Mouse (Mus musculus) hindbrain, embryonic 16.5 days (tissue): ENCODE data around the gene Lrrc63. TPM values are rescaled to one million over a fixed set of nuclear protein-coding genes. Genes with fewer than 3 reads are reported as not detected.

Experiments
- ATAC-seq: fragments of 200-750 bp; cut with Nextera tagmentation; 2 replicates; pipeline ENCODE4 v1.8.0; 2017; ENCODE audit warnings: moderate TSS enrichment, moderate library complexity
- H3K27ac ChIP-seq: fragments of 300-500 bp; sonication (generic); 2 replicates; pipeline ENCODE4 v1.5.1; 2014; ENCODE audit warnings: low read depth, mild to moderate bottlenecking, control low read depth, low read length, moderate library complexity
- H3K27me3 ChIP-seq: fragments of 300-500 bp; sonication (generic); replicated peaks from 2 replicates; pipeline ENCODE4 v1.6.1; 2014; ENCODE audit warnings: low read length; ENCODE audit not compliant: control insufficient read depth, insufficient read depth
- H3K36me3 ChIP-seq: fragments of 300-500 bp; sonication (generic); 2 replicates; pipeline ENCODE4 v1.6.1; 2014; ENCODE audit warnings: mild to moderate bottlenecking, low read length, moderate library complexity, mixed read lengths; ENCODE audit not compliant: control insufficient read depth, insufficient read depth
- H3K4me1 ChIP-seq: fragments of 300-500 bp; sonication (generic); 2 replicates; pipeline ENCODE4 v1.6.1; 2014; ENCODE audit warnings: low read depth, low read length; ENCODE audit not compliant: control insufficient read depth, insufficient read depth
- H3K4me2 ChIP-seq: fragments of 300-500 bp; sonication (generic); 2 replicates; pipeline ENCODE4 v1.6.1; 2014; ENCODE audit warnings: mild to moderate bottlenecking, low read length, control low read depth, moderate library complexity
- H3K4me3 ChIP-seq: fragments of 300-500 bp; sonication (generic); 2 replicates; pipeline ENCODE4 v1.5.1; 2014; ENCODE audit warnings: mild to moderate bottlenecking, low read length, control low read depth, moderate library complexity
- H3K9ac ChIP-seq: fragments of 300-500 bp; sonication (generic); 2 replicates; pipeline ENCODE4 v1.6.1; 2014; ENCODE audit warnings: low read depth, mild to moderate bottlenecking, control low read depth, low read length, moderate library complexity
- H3K9me3 ChIP-seq: fragments of 300-500 bp; sonication (generic); 2 replicates; pipeline ENCODE4 v1.6.1; 2014; ENCODE audit warnings: mild to moderate bottlenecking, low read length, moderate library complexity; ENCODE audit not compliant: control insufficient read depth
- WGBS: fragments of 180-500 bp; shearing (Covaris S2); extraction: QIAGEN DNeasy Blood & Tissue Kit; methylation state at CpG from one replicate; pipeline ENCODE4 v1.1.7; 2014; 5-methylcytosine and 5-hydroxymethylcytosine counted together
- polyA plus RNA-seq: library from polyadenylated mRNA; unstranded; fragments of >200 nt; fragmentation: Nextera tagmentation; extraction: Ambion mirVana; gene quantifications from 2 replicates; pipeline ENCODE4 v1.2.1, GENCODE M21; 2015

Lrrc63 gene
- polyA plus RNA-seq, 1 experiment from 2014 or later = 0.08 TPM

DNA sequence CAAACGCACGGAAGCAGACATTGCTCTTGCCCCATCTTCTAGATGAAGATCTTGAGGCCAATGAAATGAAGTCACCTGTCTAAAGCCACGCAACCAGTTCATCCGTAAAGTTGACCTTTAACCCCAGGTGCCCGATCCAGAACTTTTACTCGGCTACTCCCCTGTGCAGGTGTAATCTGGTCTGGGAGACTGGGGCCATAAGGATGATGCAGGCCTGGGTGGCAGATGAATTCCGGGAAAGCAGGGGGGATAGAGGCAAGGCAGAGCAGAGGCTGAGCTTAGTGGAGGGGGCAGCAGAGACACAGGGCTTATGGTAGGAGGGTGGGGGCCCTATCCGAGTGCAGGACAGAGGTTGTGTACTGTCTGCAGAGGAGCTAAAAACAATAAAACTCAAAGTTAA lies 43.6 kb upstream of the Lrrc63 start:
- Histone ChIP-seq H3K9me3 (no peaks in the 10 kb centered on the region), H3K4me1 (no peaks in the 10 kb centered on the region), H3K9ac (no peak overlapping the region), H3K36me3 (no peaks in the 10 kb centered on the region), H3K27me3 (no peaks in the 10 kb centered on the region), H3K27ac (no peak overlapping the region), H3K4me3 (no peak overlapping the region), H3K4me2 (no peak overlapping the region)
- no peak for ATAC-seq
- 90% methylated on average over 8 of the region's 8 CpGs for WGBS

DNA sequence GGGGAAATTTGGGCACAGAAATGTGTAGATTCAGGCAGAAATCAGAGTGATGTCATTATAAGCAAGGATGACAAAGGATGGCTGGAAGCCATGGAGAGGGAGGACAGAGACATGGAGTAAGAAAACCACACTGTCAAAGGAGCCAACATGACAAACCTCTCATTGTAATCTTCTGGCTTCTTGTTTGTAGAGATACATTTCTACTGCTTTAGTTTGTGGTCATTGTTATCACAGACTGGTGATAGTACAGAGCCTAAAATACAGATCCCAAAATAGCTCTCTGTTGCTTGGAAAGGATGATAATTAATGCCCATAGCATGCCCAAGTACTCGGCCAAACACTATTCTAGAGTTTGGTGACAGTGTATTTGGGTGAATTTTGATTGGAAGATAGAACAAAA lies 39.9 kb upstream of the Lrrc63 start:
- H3K4me3 ChIP-seq = no peak overlapping the region
- H3K4me1 ChIP-seq = no peaks in the 10 kb centered on the region
- H3K27me3 ChIP-seq = no peaks in the 10 kb centered on the region
- no peak for ATAC-seq
- H3K27ac ChIP-seq = no peak overlapping the region
- no peaks in the 10 kb centered on the region for H3K36me3 ChIP-seq
- no peaks in the 10 kb centered on the region for H3K9me3 ChIP-seq
- WGBS = 68% methylated on average over 1 of the region's 1 CpGs
- no peak overlapping the region for H3K4me2 ChIP-seq
- H3K9ac ChIP-seq = no peak overlapping the region

DNA sequence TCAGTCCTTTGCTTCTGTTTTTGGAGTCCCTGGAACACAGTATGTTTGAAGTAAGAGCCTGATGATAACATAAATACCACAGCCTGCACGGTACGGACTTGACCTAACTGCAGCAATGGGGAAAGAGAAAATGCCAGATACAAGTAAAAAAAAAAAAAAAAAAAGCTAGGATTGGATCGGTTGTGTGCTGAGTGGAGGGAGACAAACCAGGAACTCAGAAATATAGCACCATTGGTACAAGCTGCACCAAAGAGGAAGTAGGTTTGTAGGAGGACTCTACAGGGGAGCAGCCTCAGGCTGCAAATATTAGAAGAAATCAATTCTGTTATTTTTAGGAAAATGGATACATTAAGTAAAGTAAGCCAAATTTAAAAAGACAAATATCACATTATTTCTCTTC lies 37.8 kb upstream of the Lrrc63 start:
- no peak overlapping the region for H3K4me3 ChIP-seq
- no peaks in the 10 kb centered on the region for H3K36me3 ChIP-seq
- H3K27ac ChIP-seq = no peak overlapping the region
- WGBS = 93% methylated on average over 3 of the region's 3 CpGs
- no peak overlapping the region for H3K9ac ChIP-seq
- no peaks in the 10 kb centered on the region for H3K4me1 ChIP-seq
- H3K4me2 ChIP-seq = no peak overlapping the region
- H3K9me3 ChIP-seq = no peaks in the 10 kb centered on the region
- ATAC-seq = no peak
- H3K27me3 ChIP-seq = no peaks in the 10 kb centered on the region

DNA sequence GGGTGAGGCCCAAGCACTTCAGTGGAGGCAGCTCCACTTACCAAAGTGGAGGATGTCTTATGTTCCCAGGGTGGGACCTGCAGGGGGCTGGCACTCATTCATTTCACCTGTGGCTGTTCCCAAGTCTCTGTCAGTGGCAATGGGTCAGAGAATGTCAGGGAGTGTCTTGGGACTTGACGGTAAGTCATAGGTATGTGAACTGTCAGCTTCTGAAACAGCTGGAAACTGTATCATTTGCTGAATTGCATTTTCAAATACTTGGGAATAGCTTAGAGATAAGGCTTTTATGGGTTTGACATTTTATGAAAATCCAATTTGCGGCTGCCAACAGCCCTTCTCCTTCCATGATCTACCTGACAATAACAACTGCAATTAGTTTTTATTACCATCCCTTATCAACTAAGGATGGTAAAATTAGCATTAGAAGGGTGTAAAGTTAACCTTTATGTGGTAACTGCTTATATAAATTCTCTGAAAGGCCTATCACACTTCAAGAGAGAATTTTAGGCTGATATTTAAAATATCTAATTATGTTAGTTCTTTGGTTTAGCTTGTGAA lies 35.0 kb upstream of the Lrrc63 start:
- Histone ChIP-seq H3K4me2 (no peak overlapping the region), H3K27ac (no peak overlapping the region), H3K9ac (no peak overlapping the region), H3K9me3 (no peaks in the 10 kb centered on the region), H3K4me1 (no peaks in the 10 kb centered on the region), H3K4me3 (no peak overlapping the region), H3K36me3 (no peaks in the 10 kb centered on the region), H3K27me3 (no peaks in the 10 kb centered on the region)
- 76% methylated on average over 2 of the region's 2 CpGs for WGBS
- no peak for ATAC-seq

DNA sequence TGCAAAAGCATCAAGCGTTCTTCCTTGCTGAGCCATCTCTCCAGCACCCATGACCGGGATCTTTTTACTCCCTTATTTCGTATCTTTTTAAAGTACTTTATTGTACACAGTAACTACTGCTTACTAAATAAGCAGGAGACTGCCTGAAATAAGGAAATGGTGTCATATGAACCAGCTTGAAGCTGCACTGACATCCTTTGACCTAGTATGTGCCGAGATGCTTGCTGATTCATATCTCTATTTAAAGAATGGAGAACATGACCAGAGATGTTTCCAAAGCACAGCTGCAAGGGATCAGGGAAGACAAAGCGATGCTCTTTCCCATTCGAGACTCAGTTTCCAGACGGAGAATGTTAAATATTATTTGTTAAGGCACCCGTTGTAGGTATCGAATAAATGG lies 33.7 kb upstream of the Lrrc63 start:
- Histone ChIP-seq H3K4me2 (no peak overlapping the region), H3K36me3 (no peaks in the 10 kb centered on the region), H3K4me3 (no peak overlapping the region), H3K4me1 (no peaks in the 10 kb centered on the region), H3K9ac (no peak overlapping the region), H3K9me3 (no peaks in the 10 kb centered on the region), H3K27ac (no peak overlapping the region), H3K27me3 (no peaks in the 10 kb centered on the region)
- ATAC-seq = no peak
- WGBS = 94% methylated on average over 9 of the region's 9 CpGs

DNA sequence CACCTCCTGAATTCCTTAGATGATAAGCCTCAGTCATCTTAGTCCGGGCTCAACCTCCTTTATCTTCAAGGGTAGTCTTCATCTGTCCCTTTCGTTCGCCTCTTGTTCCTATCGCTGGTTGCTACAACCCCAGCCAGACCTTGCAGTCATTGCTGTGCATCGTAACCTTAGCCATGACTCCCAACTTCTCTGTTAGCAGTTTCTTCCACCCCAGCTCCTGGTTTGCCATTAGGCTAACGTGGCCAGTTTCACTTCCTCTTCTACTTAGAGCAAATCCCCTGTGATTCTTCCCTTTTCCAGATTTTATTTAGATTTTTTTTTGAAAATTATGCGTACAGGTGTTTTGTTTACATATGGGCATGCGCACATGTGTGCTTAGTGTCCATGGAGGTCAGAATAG lies 33.2 kb upstream of the Lrrc63 start:
- Histone ChIP-seq H3K4me2 (no peak overlapping the region), H3K36me3 (no peaks in the 10 kb centered on the region), H3K4me1 (no peaks in the 10 kb centered on the region), H3K27ac (no peak overlapping the region), H3K27me3 (no peaks in the 10 kb centered on the region), H3K9me3 (no peaks in the 10 kb centered on the region), H3K4me3 (no peak overlapping the region), H3K9ac (no peak overlapping the region)
- WGBS = 91% methylated on average over 8 of the region's 8 CpGs
- no peak for ATAC-seq

DNA sequence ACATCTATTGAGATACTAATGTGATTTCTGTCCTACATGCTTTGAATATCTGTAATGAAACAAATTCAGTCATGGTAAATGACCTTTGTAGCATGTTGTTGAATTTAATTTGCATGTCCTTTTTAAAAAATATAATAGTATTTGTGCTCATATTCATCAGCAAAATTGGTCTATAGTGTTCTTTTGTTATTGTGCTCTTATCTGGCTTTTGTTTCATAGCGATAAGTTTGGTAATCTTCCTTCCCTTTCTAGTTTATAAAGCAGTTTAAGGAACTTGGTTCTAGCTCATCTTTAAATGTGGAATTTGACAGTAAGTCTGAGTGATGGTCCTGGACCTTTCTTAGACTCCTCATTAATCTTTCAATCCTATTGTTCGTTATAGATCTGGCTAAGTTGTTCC lies 28.7 kb upstream of the Lrrc63 start:
- Histone ChIP-seq H3K4me1 (no peaks in the 10 kb centered on the region), H3K9ac (no peak overlapping the region), H3K36me3 (no peaks in the 10 kb centered on the region), H3K4me3 (no peak overlapping the region), H3K9me3 (no peaks in the 10 kb centered on the region), H3K27ac (no peak overlapping the region), H3K4me2 (no peak overlapping the region), H3K27me3 (no peaks in the 10 kb centered on the region)
- ATAC-seq = no peak
- 88% methylated on average over 2 of the region's 2 CpGs for WGBS

DNA sequence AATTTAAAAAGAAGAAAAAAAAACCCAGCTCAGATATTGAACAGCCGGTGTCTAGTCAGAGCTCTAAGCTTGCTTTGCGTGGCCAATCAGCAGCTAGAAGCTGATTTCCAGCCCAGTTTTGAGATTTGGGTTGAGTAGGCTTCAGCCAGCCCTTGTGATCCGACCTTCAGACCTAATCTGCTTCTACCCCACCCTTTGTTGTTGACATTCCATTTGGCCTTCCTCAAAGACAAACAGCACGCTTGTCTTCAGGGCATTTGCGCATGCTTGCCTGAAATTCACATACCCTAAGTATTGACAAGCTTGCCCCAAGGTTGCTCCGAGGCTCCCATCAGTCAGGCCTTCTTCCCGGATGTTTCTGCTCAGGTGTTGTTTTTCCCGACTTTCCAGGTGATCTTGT lies 23.8 kb upstream of the Lrrc63 start:
- no peaks in the 10 kb centered on the region for H3K36me3 ChIP-seq
- no peaks in the 10 kb centered on the region for H3K9me3 ChIP-seq
- H3K9ac ChIP-seq = no peak overlapping the region
- no peak overlapping the region for H3K4me2 ChIP-seq
- no peaks in the 10 kb centered on the region for H3K27me3 ChIP-seq
- H3K4me3 ChIP-seq = no peak overlapping the region
- no peaks in the 10 kb centered on the region for H3K4me1 ChIP-seq
- ATAC-seq = no peak
- whole genome bisulfite sequencing = 89% methylated on average over 8 of the region's 8 CpGs
- no peak overlapping the region for H3K27ac ChIP-seq

DNA sequence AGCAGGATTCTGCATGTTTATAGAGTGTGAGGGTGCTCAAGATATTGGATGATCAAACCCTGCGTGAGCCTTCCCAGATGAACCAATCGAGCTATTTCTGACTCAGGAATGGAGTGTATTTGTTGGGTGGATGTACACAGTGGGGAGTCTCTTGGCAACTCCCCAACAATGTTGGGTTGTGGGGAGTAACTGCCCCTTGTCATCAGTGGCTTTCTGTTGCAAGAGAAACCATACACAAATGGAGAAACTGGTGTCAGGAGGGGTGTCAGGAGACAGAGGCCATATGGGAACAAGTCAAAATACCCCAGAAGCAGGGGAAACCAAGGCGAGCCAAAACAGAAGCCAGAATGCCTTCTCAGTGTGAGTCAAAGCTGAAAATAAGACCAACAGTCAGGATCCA lies 20.5 kb upstream of the Lrrc63 start:
- Histone ChIP-seq H3K36me3 (no peaks in the 10 kb centered on the region), H3K27me3 (no peaks in the 10 kb centered on the region), H3K4me2 (no peak overlapping the region), H3K9ac (no peak overlapping the region), H3K4me1 (no peaks in the 10 kb centered on the region), H3K4me3 (no peak overlapping the region), H3K27ac (no peak overlapping the region), H3K9me3 (no peaks in the 10 kb centered on the region)
- 75% methylated on average over 3 of the region's 3 CpGs for WGBS
- ATAC-seq = no peak

DNA sequence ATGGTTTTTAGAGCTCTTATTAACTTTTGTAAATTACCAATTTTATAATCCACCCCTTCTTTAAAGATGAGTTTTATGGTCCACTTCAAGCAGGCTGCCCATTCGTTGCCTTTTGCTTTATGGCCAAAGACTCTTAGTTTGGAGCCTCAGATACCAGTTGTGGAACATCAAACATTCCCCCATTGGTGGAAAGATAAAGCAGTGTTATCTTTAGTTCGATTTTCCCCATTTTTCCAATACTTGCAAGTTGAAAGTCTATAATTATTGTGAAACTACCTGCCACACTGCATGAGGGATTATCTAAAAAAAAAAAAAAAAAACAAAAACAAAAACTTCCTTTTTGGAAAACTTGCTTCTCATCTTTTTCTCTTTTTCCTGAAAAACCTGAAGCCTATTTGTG lies 20.0 kb upstream of the Lrrc63 start:
- Histone ChIP-seq H3K4me3 (no peak overlapping the region), H3K9me3 (no peaks in the 10 kb centered on the region), H3K27ac (no peak overlapping the region), H3K36me3 (no peaks in the 10 kb centered on the region), H3K4me1 (no peaks in the 10 kb centered on the region), H3K27me3 (no peaks in the 10 kb centered on the region), H3K4me2 (no peak overlapping the region), H3K9ac (no peak overlapping the region)
- ATAC-seq = no peak
- 84% methylated on average over 2 of the region's 2 CpGs for WGBS
